Mouse (Mus musculus) liver, embryonic 14.5 days (tissue): Measurements from ENCODE around the gene Kansl1.

Experiments
- CTCF ChIP-seq: IDR thresholded peaks from 2 replicates; pipeline ENCODE4 v1.5.1; 2016; ENCODE audit warnings: antibody characterized with exemption, low read depth, control low read depth
- EP300 ChIP-seq: IDR thresholded peaks from 2 replicates; pipeline ENCODE4 v1.6.1; 2016; ENCODE audit warnings: antibody characterized with exemption, low read depth

DNA sequence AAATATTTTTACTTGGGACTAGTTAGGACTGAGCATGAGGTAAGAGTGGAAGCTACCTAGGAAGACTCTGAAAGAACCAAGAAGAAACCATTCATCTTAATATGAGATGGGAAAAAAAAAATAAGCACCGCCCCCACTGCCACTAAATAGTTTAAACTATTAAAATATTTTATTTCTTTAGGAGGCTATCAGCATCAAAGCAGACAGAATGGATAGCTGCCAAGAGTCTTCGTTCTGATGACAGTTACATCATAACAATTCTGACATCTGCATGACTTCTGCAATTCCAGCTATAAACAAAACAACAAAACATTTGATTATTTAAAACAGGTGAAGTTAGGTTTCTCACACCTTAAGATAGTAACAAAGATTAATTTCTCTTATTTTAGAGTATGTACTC, 23.1 kb downstream of the Kansl1 start:
- TF ChIP-seq EP300 = no peak
- TF ChIP-seq CTCF = no peak
